Mouse (Mus musculus): Measurements from ENCODE around the gene Cdh9. TPM values are rescaled to one million over a fixed set of nuclear protein-coding genes. Genes with fewer than 3 reads are reported as not detected.

Cdh9 gene
- total RNA-seq (2021), result not detected
- long read RNA-seq, experiment 1, result 0 reads
- long read RNA-seq, experiment 2, result 0 reads

DNA sequence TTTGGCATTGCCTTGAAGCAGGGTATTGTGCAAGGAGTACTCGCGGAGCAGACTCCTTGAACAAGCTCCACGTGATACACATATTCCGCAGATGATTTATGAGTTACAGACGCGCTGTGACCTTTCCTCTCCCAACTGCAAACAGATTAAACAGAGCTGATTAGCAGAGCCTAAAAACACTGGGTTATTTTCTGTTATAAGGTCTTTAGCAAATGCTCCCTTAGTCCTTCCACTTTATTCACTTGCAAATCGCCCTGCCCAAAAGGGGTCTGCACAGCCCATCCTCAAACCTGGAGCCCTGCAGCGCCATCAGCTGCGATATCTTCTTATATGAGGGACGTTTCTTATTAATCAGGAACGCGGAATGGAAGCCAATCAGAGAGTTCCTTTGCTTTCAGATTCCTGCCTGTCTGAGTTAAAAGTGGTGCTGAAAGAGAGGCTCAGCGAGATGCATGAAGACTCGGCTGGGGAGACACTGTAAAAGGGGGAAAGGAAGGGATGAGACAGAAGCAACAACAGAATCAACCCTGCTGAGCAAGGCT, at the start of gene Cdh9:
Gene Cdh9 (plus strand): TSS at position 287 of the 542 bp plus-strand sequence.
- DNase-seq (ENCODE audit: low spot score in 2 of 2), result no peak

DNA sequence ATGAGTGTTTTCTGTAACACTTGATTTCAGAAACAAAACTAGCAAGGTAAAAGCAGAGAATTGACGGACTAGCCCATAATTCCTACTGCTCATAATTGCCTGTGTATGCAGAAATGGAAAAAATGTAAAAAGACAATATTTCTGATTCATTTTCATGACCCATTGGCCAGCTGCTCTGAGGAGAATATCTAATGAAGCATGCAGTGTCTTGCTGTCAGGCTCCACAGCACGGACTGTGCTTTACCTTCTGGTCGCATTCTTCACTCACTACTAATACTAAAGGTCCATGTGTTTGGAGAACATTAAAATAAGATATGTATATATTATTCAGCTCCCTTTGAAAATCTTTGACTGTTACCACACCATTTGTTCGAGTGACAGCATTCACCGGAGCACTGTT, 49.5 kb upstream of the Cdh9 start:
- no peak for DNase-seq (ENCODE audit: low spot score in 2 of 2)

DNA sequence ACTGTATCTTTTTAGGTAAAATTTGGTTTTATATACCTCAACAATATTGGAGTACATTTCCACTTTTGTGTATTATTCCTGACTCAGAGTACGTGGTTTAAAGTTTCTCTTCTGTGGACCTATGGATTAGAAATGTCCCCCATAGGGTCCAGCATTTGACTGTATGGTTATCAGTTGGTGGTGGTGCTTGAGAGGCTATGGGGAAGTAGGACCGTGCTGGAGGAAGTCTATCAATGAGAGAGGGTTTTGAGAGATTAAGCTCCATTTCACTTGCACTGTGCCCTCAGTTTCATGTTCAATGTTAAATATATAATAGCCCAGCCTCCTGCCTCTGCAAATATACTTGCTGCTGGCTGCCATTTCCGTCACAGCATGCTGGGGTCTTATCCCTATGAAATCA, 28.7 kb upstream of the Cdh9 start:
- DNase-seq (ENCODE audit: low spot score in 2 of 2), result no peak

DNA sequence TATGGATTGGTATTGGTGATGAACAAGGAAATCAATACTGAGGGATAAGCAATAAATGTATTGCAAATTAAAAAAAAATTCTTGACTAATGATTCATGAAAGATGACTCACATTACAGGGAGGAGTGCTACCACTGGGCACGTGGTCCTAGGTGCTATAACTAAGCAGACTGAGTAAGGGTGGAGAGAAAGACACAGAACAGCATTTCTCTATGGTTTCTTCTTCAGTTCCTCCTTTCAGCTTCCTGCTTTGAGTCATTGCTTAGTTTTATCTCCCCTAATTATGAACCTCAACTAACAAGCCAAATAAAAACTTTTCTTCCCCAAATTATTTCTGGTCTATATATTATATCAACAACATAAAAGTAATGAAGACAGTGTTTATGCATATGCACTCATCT, 26.2 kb upstream of the Cdh9 start:
- DNase-seq (ENCODE audit: low spot score in 2 of 2), result no peak

DNA sequence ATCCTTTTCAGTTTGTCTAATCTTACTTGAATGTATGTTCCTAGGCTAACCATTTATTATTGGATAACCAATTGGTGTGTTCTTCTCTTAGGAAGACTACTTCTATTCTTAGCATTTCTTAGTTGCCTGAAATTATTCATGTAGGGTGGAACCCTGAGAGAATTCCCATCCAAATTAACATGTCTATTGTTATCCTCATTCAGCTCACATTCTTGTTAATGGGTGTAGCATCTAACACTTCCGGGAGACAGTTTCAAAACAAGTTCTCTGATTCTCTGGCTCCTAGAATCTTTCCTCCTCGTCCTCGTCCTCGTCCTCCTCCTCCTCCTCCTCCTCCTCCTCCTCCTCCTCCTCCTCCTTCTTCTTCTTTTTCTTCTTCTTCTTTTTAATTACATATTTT, 10.5 kb downstream of the Cdh9 start:
- DNase-seq (ENCODE audit: low spot score in 2 of 2), result no peak

DNA sequence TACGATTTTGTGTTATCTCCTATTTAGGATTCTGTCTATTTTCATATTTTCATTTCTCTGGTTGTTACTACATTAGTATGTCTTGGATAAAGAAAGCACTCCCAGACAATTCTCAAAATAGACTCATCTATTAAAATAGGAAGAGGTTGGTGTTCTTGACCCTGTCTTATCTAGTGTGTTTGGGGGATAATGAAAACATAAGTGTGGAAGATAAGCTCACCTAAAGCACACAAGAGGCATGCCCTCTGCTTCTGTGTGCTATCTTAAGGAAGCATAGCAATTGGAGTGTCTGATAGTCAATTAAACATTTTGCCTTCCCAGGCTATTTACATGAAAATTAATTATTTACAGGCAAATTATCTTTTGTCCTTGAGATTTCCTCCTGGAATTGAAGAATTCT, 18.1 kb downstream of the Cdh9 start:
- DNase-seq (ENCODE audit: low spot score in 2 of 2), result no peak

DNA sequence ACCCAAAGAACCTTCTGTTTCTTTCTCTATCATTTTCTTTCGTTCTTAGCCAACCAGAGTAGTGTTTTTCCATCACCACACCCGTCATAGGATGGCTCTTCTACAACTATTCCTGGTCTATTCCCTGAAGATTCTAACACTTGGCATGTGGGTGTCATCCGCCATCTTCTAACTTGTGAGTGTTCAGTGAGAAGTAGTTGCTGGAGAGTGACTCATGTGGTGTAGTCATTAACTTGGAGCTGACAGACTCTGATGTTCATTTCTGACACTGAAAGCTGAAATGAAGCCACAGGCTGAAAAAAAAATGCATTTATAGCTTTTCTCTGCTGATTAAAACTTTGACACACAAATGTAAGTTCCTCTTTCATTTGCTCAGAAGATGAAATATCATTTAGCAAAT, 34.7 kb downstream of the Cdh9 start:
- no peak for DNase-seq (ENCODE audit: low spot score in 2 of 2)

DNA sequence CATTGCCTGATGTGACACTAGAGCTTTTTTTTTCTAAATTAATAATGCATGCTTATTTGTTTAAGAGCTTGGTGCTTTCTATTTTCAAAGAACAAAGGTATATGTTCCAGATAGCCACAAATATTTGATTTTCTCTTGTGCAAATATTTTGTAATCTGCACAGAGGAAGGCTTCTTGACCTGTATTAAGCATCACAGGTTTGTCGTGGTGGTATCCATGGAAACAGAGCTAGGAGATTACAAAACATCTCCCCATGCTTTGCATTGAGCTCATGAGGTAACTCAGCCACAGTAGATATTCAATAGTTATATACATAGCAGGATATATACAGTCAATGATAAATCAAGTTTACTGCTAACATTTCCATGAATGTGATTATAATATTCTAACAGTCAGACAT, 56.0 kb downstream of the Cdh9 start:
- no peak for DNase-seq (ENCODE audit: low spot score in 2 of 2)

DNA sequence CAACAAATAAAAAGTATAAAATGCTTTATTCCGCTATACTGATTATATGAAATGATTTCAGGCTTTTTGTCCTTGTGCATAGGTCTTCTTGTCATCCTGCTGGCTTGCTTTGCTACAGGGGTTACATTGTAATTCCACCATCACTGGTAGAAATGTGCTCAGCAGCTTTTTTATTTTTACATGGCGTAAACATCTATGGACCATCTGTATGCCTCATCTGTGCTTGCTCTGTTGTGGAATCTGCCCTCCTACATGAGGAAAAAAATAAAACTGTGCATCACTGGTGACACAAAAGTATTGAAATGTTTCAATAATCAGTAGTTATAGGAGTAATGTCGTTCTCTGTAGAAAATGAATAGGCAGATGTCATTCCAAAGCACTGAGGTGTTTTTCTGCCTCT, 64.3 kb downstream of the Cdh9 start:
- DNase-seq (ENCODE audit: low spot score in 2 of 2), result no peak

DNA sequence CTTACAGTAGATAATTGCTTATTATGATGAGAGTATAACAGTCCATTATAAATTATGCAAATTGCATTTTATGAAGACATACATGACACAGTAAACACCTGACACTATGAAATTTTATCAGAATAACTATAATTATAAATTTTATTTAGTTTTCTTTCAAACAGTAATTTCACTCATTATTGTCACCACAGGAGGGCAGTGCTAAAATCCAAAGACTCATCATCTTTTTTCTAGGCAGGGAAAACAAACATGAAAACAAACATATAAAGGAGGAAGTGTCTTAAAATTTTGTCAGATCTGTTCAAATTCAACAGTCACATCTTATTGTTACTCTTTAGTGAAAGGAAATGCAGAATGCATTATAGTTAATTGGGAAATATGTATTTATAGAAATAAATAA, 72.7 kb downstream of the Cdh9 start:
- no peak for DNase-seq (ENCODE audit: low spot score in 2 of 2)

DNA sequence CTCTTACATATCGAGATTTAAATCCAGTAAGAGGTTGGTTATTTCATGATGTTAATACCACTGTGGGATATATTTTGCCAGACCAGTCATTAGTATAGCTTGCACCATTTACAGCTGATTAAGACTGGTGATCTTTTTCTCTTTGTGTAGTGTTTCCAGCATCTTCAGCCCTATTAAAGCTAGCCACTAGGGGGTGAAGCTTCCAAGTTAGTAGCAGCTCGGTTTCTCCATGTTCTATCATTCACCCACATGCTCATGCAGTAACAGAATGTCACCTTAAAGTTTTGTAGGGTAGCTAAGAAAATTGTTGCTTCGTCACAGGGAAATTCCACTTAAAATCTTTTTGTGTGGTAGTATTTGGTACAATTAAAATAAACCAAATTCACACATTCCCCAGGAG, 82.2 kb downstream of the Cdh9 start:
- DNase-seq (ENCODE audit: low spot score in 2 of 2), result no peak

DNA sequence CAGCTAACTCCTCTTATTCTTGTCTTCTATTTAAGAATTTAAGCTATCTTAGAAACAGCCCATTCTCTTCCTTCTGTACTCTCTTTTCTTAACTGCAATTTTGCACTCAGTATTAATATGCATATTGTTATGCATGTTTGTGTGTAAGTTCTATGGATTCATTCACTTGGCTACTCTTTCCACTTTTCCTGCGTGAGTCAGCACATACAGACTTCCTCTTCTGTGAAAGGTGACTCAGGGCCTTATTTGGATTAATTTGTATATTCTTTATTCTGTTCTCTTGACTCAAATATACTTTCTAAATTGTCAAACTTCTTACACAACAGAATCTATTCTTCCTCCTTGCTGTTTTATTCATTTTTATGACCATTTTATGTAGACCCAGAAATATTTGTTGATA, 85.5 kb downstream of the Cdh9 start:
- no peak for DNase-seq (ENCODE audit: low spot score in 2 of 2)

DNA sequence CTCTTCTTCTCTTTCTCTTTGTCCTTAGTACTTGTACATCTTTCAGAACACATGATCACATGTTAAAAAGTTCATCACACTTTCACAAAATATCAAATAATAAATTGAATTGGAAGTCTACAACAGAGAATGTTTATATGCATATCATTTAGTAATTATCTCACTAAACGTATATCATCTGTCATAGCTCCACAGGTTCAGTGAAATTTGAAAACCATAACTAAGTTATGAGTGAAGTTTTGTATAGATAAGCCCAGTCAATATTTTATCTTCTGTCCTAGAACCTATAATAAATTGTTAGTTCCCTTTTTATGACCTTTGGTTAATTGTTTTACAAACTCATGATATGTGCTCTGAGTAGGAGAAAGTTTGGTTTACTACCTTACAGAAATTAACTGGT, 106.2 kb downstream of the Cdh9 start:
- DNase-seq (ENCODE audit: low spot score in 2 of 2), result no peak

DNA sequence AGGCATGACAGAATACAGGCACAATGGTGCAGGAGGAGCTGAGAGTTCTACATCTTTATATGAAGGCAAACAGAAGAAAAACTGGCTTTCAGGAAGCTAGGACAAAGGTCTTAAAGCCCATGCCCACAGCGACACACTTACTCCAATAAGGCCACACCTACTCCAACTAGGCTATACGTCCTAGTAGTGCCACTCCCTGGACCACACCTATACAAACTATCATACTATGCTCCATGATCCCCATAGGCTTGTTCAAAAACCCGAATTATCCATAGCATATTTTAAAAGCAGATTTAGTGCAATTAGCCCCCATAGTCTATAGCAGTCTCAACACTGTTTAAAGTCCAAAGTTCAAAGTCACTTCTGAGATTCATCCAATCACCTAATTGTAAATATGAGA, 154.0 kb downstream of the Cdh9 start:
- DNase-seq (ENCODE audit: low spot score in 2 of 2), result no peak

DNA sequence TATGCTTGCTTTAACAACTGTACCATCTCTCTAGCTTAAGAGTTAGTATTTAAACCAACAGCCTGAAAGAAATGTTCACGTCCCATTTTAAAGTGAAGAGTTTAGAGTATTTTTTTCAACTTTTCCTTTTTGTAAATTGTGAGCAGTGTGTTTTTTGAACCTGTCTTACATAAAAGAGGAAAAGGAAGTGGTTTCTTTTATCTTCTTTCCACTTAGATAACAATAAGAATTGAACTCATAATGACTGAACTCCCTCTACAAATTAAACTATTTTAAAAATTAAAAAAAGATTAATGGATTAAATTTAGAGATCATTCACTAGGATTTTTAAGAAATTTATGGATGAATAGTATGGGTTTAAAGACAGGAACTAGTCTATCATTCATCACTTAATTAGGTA, 168.1 kb downstream of the Cdh9 start:
- DNase-seq (ENCODE audit: low spot score in 2 of 2), result no peak
